Mouse (Mus musculus): ENCODE measurements around the gene Mthfd1l. TPM values are rescaled to one million over a fixed set of nuclear protein-coding genes. Genes with fewer than 3 reads are reported as not detected.

The Mthfd1l gene
- polyA plus RNA-seq, 1 experiment = 45.9 TPM

GRCm38 (mm10) chr10:4057397-4057796 lies 84.5 kb downstream of the Mthfd1l start:
- Histone ChIP-seq H3K27me3 (ENCODE audit: control insufficient read depth, insufficient read depth, insufficient read length) (no peaks in the 10 kb centered on the region), H3K36me3 (ENCODE audit: control insufficient read depth, insufficient read depth) (peaks cover 24% of the 10 kb centered on the region), H3K4me2 (ENCODE audit: low read depth) (no peak overlapping the region), H3K79me2 (ENCODE audit: control insufficient read depth, insufficient read depth) (no peaks in the 10 kb centered on the region), H3ac (ENCODE audit: control insufficient read depth, insufficient read length) (no peak overlapping the region), H3K4me3 (no peak overlapping the region)
- TF ChIP-seq TCF3 (IDR thresholded peaks at IDR 0.05; ENCODE audit: insufficient read length, low read depth) (no peak), TCF12 (IDR thresholded peaks at IDR 0.05; ENCODE audit: insufficient read depth, poor library complexity, severe bottlenecking) (no peak), REST (IDR thresholded peaks at IDR 0.05; ENCODE audit: insufficient read depth, insufficient read length) (no peak), USF1 (IDR thresholded peaks at IDR 0.05; ENCODE audit: low read depth) (no peak), MAX (IDR thresholded peaks at IDR 0.05; ENCODE audit: low read depth) (no peak), CEBPB (IDR thresholded peaks at IDR 0.05; ENCODE audit: insufficient read depth, poor library complexity, severe bottlenecking) (no peak)

- Histone ChIP-seq H3K4me3 (no peak overlapping the region), H3K4me2 (ENCODE audit: low read depth) (no peak overlapping the region), H3K36me3 (ENCODE audit: control insufficient read depth, insufficient read depth) (peaks cover 20% of the 10 kb centered on the region), H3K79me2 (ENCODE audit: control insufficient read depth, insufficient read depth) (no peaks in the 10 kb centered on the region), H3K27me3 (ENCODE audit: control insufficient read depth, insufficient read depth, insufficient read length) (no peaks in the 10 kb centered on the region), H3ac (ENCODE audit: control insufficient read depth, insufficient read length) (no peak overlapping the region)
- TF ChIP-seq USF1 (IDR thresholded peaks at IDR 0.05; ENCODE audit: low read depth) (no peak), POLR2A (IDR thresholded peaks at IDR 0.05; ENCODE audit: insufficient read length, low read depth) (no peak), TCF3 (IDR thresholded peaks at IDR 0.05; ENCODE audit: insufficient read length, low read depth) (no peak), TCF12 (IDR thresholded peaks at IDR 0.05; ENCODE audit: insufficient read depth, poor library complexity, severe bottlenecking) (no peak), CEBPB (IDR thresholded peaks at IDR 0.05; ENCODE audit: insufficient read depth, poor library complexity, severe bottlenecking) (no peak), MYOG (IDR thresholded peaks at IDR 0.05; ENCODE audit: control insufficient read depth in 1 of 3, insufficient read depth in 1 of 3, insufficient read length in 2 of 3, low read depth in 2 of 3) (no peak), E2F4 (IDR thresholded peaks at IDR 0.05; ENCODE audit: insufficient read depth) (no peak), REST (IDR thresholded peaks at IDR 0.05; ENCODE audit: insufficient read depth, insufficient read length) (no peak), POLR2AphosphoS2 (IDR thresholded peaks at IDR 0.05; ENCODE audit: insufficient read length, low read depth) (no peak), MYOD1 (IDR thresholded peaks at IDR 0.05; ENCODE audit: control insufficient read depth in 1 of 3, insufficient read length in 2 of 3, low read depth in 2 of 3) (no peak), MAX (IDR thresholded peaks at IDR 0.05; ENCODE audit: low read depth) (no peak), SRF (IDR thresholded peaks at IDR 0.05; ENCODE audit: control insufficient read depth, insufficient read length, low read depth) (no peak)
Measured at GRCm38 (mm10) chr10:4057832-4058231, 84.9 kb downstream of the Mthfd1l start.

- Histone ChIP-seq H3K36me3 (ENCODE audit: control insufficient read depth, insufficient read depth) (peaks cover 19% of the 10 kb centered on the region), H3ac (ENCODE audit: control insufficient read depth, insufficient read length) (no peak overlapping the region), H3K4me3 (no peak overlapping the region), H3K79me2 (ENCODE audit: control insufficient read depth, insufficient read depth) (no peaks in the 10 kb centered on the region), H3K27me3 (ENCODE audit: control insufficient read depth, insufficient read depth, insufficient read length) (no peaks in the 10 kb centered on the region), H3K4me2 (ENCODE audit: low read depth) (no peak overlapping the region)
- TF ChIP-seq POLR2AphosphoS2 (IDR thresholded peaks at IDR 0.05; ENCODE audit: insufficient read length, low read depth) = no peak
- no peak for TF ChIP-seq USF1 (IDR thresholded peaks at IDR 0.05; ENCODE audit: low read depth)
- no peak for TF ChIP-seq E2F4 (IDR thresholded peaks at IDR 0.05; ENCODE audit: insufficient read depth)
- no peak for TF ChIP-seq SRF (IDR thresholded peaks at IDR 0.05; ENCODE audit: control insufficient read depth, insufficient read length, low read depth)
- no peak for TF ChIP-seq MYOD1 (IDR thresholded peaks at IDR 0.05; ENCODE audit: control insufficient read depth in 1 of 3, insufficient read length in 2 of 3, low read depth in 2 of 3)
- no peak for TF ChIP-seq TCF12 (IDR thresholded peaks at IDR 0.05; ENCODE audit: insufficient read depth, poor library complexity, severe bottlenecking)
- TF ChIP-seq MAX (IDR thresholded peaks at IDR 0.05; ENCODE audit: low read depth) = no peak
- no peak for TF ChIP-seq TCF3 (IDR thresholded peaks at IDR 0.05; ENCODE audit: insufficient read length, low read depth)
- TF ChIP-seq REST (IDR thresholded peaks at IDR 0.05; ENCODE audit: insufficient read depth, insufficient read length) = no peak
- no peak for TF ChIP-seq POLR2A (IDR thresholded peaks at IDR 0.05; ENCODE audit: insufficient read length, low read depth)
- no peak for TF ChIP-seq CEBPB (IDR thresholded peaks at IDR 0.05; ENCODE audit: insufficient read depth, poor library complexity, severe bottlenecking)
- no peak for TF ChIP-seq MYOG (IDR thresholded peaks at IDR 0.05; ENCODE audit: control insufficient read depth in 1 of 3, insufficient read depth in 1 of 3, insufficient read length in 2 of 3, low read depth in 2 of 3)
Measured at GRCm38 (mm10) chr10:4061071-4061987, 88.4 kb downstream of the Mthfd1l start.

GRCm38 (mm10) chr10:4063537-4063936 lies 90.6 kb downstream of the Mthfd1l start:
- Histone ChIP-seq H3K27me3 (ENCODE audit: control insufficient read depth, insufficient read depth, insufficient read length) (no peaks in the 10 kb centered on the region), H3K79me2 (ENCODE audit: control insufficient read depth, insufficient read depth) (no peaks in the 10 kb centered on the region), H3K4me2 (ENCODE audit: low read depth) (no peak overlapping the region), H3ac (ENCODE audit: control insufficient read depth, insufficient read length) (no peak overlapping the region), H3K4me3 (no peak overlapping the region), H3K36me3 (ENCODE audit: control insufficient read depth, insufficient read depth) (peaks cover 8% of the 10 kb centered on the region)
- TF ChIP-seq MAX (IDR thresholded peaks at IDR 0.05; ENCODE audit: low read depth) (no peak), TCF12 (IDR thresholded peaks at IDR 0.05; ENCODE audit: insufficient read depth, poor library complexity, severe bottlenecking) (no peak), TCF3 (IDR thresholded peaks at IDR 0.05; ENCODE audit: insufficient read length, low read depth) (no peak), MYOG (IDR thresholded peaks at IDR 0.05; ENCODE audit: control insufficient read depth in 1 of 3, insufficient read depth in 1 of 3, insufficient read length in 2 of 3, low read depth in 2 of 3) (no peak), USF1 (IDR thresholded peaks at IDR 0.05; ENCODE audit: low read depth) (no peak), CEBPB (IDR thresholded peaks at IDR 0.05; ENCODE audit: insufficient read depth, poor library complexity, severe bottlenecking) (no peak), POLR2A (IDR thresholded peaks at IDR 0.05; ENCODE audit: insufficient read length, low read depth) (no peak), E2F4 (IDR thresholded peaks at IDR 0.05; ENCODE audit: insufficient read depth) (no peak), POLR2AphosphoS2 (IDR thresholded peaks at IDR 0.05; ENCODE audit: insufficient read length, low read depth) (no peak), REST (IDR thresholded peaks at IDR 0.05; ENCODE audit: insufficient read depth, insufficient read length) (no peak), SRF (IDR thresholded peaks at IDR 0.05; ENCODE audit: control insufficient read depth, insufficient read length, low read depth) (no peak), MYOD1 (IDR thresholded peaks at IDR 0.05; ENCODE audit: control insufficient read depth in 1 of 3, insufficient read length in 2 of 3, low read depth in 2 of 3) (no peak)

All from myocyte (in vitro differentiated cells).